Mouse (Mus musculus): ENCODE measurements at regions not wholly inside any gene's neighbourhood (a gene's known extent, or its start where the extent isn't known, plus 50 kb on each side); places are given as distances from the start of the nearest gene placed in this dataset.

DNA sequence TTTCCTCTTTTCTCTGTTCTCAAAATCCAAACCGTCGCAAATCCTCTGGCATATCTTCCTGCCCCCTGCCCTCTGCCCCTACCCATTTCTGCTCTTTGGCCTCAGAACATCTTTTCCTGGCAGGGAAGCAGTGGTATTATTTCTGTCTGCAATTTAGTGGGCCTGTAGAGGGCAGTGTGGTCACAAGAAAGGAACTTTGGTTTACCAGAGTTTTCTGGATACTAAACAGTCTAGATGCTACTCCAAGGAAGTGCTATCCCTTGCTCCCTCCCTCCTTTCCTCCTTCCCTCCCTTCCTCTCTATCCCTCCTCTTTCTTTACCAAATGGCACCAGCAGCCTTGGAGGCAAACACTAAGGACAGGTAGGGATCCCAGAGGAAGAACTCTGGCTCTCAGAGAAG, 134.9 kb downstream of the Edem1 start:
- Histone ChIP-seq H3K27ac (ENCODE audit: insufficient read depth, low read length) (no peak overlapping the region), H3K4me1 (ENCODE audit: control insufficient read depth, insufficient read depth, low read length) (no peaks in the 10 kb centered on the region), H3K4me3 (ENCODE audit: insufficient read depth, low read length) (no peak overlapping the region)
- TF ChIP-seq CTCF (IDR thresholded peaks at IDR 0.05; ENCODE audit: extremely low read depth, insufficient read depth, low read length) (peak; percentile 61), POLR2A (IDR thresholded peaks at IDR 0.05; ENCODE audit: extremely low read depth, insufficient read depth, low read length) (no peak)

GRCm38 (mm10) chr6:108969477-108970176, 141.2 kb downstream of the Edem1 start:
- H3K4me1 ChIP-seq (ENCODE audit: control insufficient read depth, insufficient read depth, low read length), result no peaks in the 10 kb centered on the region; the same call in 1 of the 2 replicates
- H3K27ac ChIP-seq (ENCODE audit: insufficient read depth, low read length), result no peak overlapping the region
- H3K4me3 ChIP-seq (ENCODE audit: insufficient read depth, low read length), result no peak overlapping the region
- TF ChIP-seq POLR2A (IDR thresholded peaks at IDR 0.05; ENCODE audit: extremely low read depth, insufficient read depth, low read length), result no peak
- no peak for TF ChIP-seq CTCF (IDR thresholded peaks at IDR 0.05; ENCODE audit: extremely low read depth, insufficient read depth, low read length)

DNA sequence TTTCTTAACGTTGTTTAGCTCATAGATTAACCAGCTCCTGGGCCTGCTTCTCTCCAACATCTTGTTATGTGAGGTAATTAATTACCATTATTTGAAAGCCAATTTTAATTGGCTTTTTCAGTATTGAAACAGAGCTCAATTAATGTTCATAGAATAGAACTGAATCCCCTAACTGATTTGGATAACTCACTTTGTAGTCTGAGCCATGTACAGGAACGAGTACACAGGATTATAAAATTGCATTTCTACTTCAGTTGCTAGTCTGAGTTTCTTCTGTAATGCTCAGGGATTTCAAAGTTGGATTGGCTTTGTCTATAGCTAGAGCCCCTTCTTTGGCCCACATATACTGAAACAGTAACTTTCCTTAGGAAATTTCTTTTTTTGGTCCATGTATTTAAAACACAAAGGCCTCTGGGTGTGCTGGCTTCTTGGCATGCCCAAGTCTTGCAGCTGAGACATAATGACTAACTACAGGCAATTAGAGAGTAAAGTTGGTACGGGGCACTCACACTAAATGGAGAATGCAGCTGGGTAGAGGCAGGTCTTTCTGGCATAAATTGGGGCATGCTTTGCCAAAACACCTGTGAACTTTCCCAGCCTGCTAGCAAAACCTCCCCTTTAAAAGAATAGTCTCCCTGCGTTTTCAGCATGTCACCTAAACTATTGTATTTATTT, 143.1 kb downstream of the Edem1 start:
- TF ChIP-seq CTCF (IDR thresholded peaks at IDR 0.05; ENCODE audit: extremely low read depth, insufficient read depth, low read length) (no peak), POLR2A (IDR thresholded peaks at IDR 0.05; ENCODE audit: extremely low read depth, insufficient read depth, low read length) (no peak)
- no peak overlapping the region for H3K27ac ChIP-seq (ENCODE audit: insufficient read depth, low read length)
- H3K4me1 ChIP-seq (ENCODE audit: control insufficient read depth, insufficient read depth, low read length), result no peaks in the 10 kb centered on the region; the same call in 1 of the 2 replicates
- no peak overlapping the region for H3K4me3 ChIP-seq (ENCODE audit: insufficient read depth, low read length)

DNA sequence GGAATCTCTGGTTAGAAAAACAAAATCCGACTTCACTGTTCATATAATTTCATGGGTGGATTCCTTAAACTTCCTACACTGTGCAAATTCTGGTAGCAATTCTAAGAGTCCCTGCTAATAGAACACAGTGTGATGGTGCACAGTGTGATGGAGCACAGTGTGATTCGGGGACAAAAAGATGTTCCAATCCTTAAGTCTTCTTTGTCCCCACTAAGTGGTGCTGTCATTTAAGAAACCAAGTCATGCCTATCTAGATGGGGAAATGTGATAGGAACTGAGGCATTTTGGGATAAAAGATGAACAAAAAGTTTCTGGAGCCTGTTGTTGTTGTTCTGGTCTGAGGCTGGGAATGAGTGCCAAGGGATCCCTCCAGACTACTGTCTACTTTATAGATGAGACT, 145.3 kb downstream of the Edem1 start:
- Histone ChIP-seq H3K27ac (ENCODE audit: insufficient read depth, low read length) (no peak overlapping the region), H3K4me3 (ENCODE audit: insufficient read depth, low read length) (no peak overlapping the region), H3K4me1 (ENCODE audit: control insufficient read depth, insufficient read depth, low read length) (no peaks in the 10 kb centered on the region; the same call in 1 of the 2 replicates)
- TF ChIP-seq POLR2A (IDR thresholded peaks at IDR 0.05; ENCODE audit: extremely low read depth, insufficient read depth, low read length) (no peak), CTCF (IDR thresholded peaks at IDR 0.05; ENCODE audit: extremely low read depth, insufficient read depth, low read length) (no peak)

GRCm38 (mm10) chr6:108989506-108989905, 161.1 kb downstream of the Edem1 start:
- TF ChIP-seq CTCF (IDR thresholded peaks at IDR 0.05; ENCODE audit: extremely low read depth, insufficient read depth, low read length) (no peak), POLR2A (IDR thresholded peaks at IDR 0.05; ENCODE audit: extremely low read depth, insufficient read depth, low read length) (no peak)
- Histone ChIP-seq H3K4me1 (ENCODE audit: control insufficient read depth, insufficient read depth, low read length) (no peaks in the 10 kb centered on the region), H3K4me3 (ENCODE audit: insufficient read depth, low read length) (no peak overlapping the region), H3K27ac (ENCODE audit: insufficient read depth, low read length) (no peak overlapping the region)

- Histone ChIP-seq H3K27ac (ENCODE audit: insufficient read depth, low read length) (no peak overlapping the region), H3K4me1 (ENCODE audit: control insufficient read depth, insufficient read depth, low read length) (no peaks in the 10 kb centered on the region), H3K4me3 (ENCODE audit: insufficient read depth, low read length) (no peak overlapping the region)
- TF ChIP-seq CTCF (IDR thresholded peaks at IDR 0.05; ENCODE audit: extremely low read depth, insufficient read depth, low read length) (no peak), POLR2A (IDR thresholded peaks at IDR 0.05; ENCODE audit: extremely low read depth, insufficient read depth, low read length) (no peak)
These were observed 165.3 kb downstream of the Edem1 start for GRCm38 (mm10) chr6:108993743-108994142.

GRCm38 (mm10) chr6:109004443-109004842, 176.0 kb downstream of the Edem1 start:
- Histone ChIP-seq H3K27ac (ENCODE audit: insufficient read depth, low read length) (peak overlapping the region; percentile 59), H3K4me1 (ENCODE audit: control insufficient read depth, insufficient read depth, low read length) (no peaks in the 10 kb centered on the region), H3K4me3 (ENCODE audit: insufficient read depth, low read length) (no peak overlapping the region)
- TF ChIP-seq POLR2A (IDR thresholded peaks at IDR 0.05; ENCODE audit: extremely low read depth, insufficient read depth, low read length), result no peak
- no peak for TF ChIP-seq CTCF (IDR thresholded peaks at IDR 0.05; ENCODE audit: extremely low read depth, insufficient read depth, low read length)

GRCm38 (mm10) chr6:109009364-109009763, 180.9 kb downstream of the Edem1 start:
- Histone ChIP-seq H3K4me3 (ENCODE audit: insufficient read depth, low read length) (no peak overlapping the region), H3K27ac (ENCODE audit: insufficient read depth, low read length) (no peak overlapping the region), H3K4me1 (ENCODE audit: control insufficient read depth, insufficient read depth, low read length) (no peaks in the 10 kb centered on the region)
- no peak for TF ChIP-seq POLR2A (IDR thresholded peaks at IDR 0.05; ENCODE audit: extremely low read depth, insufficient read depth, low read length)
- TF ChIP-seq CTCF (IDR thresholded peaks at IDR 0.05; ENCODE audit: extremely low read depth, insufficient read depth, low read length), result no peak

- TF ChIP-seq POLR2A (IDR thresholded peaks at IDR 0.05; ENCODE audit: extremely low read depth, insufficient read depth, low read length), result no peak
- no peak for TF ChIP-seq CTCF (IDR thresholded peaks at IDR 0.05; ENCODE audit: extremely low read depth, insufficient read depth, low read length)
- Histone ChIP-seq H3K4me1 (ENCODE audit: control insufficient read depth, insufficient read depth, low read length) (no peaks in the 10 kb centered on the region), H3K4me3 (ENCODE audit: insufficient read depth, low read length) (no peak overlapping the region), H3K27ac (ENCODE audit: insufficient read depth, low read length) (no peak overlapping the region)
These were observed 181.4 kb downstream of the Edem1 start for GRCm38 (mm10) chr6:109009793-109010192.

DNA sequence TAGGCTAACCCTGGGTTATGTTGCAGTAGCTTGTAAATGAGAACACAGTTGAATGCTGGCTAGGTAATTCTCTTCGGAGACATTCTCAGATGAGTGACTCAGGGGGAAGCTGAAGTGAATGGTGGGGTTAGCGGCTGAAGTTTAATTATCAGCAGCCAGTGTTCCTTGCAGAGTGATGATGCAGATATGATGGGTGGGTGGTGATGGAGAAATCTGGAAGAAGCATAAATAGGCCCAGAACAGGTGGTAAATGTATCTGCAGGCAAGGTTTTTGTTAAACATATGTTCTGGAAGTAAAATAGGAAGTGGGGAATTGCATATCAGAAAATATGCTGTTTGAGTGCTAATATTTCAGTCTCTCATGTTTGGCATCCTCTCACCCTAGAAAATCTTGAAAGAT, 191.3 kb downstream of the Edem1 start:
- no peak overlapping the region for H3K27ac ChIP-seq (ENCODE audit: insufficient read depth, low read length)
- no peak for TF ChIP-seq POLR2A (IDR thresholded peaks at IDR 0.05; ENCODE audit: extremely low read depth, insufficient read depth, low read length)
- H3K4me3 ChIP-seq (ENCODE audit: insufficient read depth, low read length), result no peak overlapping the region
- H3K4me1 ChIP-seq (ENCODE audit: control insufficient read depth, insufficient read depth, low read length), result no peaks in the 10 kb centered on the region

Measured in cortical plate, adult 2 months (tissue).